Mouse (Mus musculus): ENCODE measurements at regions not wholly inside any gene's neighbourhood (a gene's known extent, or its start where the extent isn't known, plus 50 kb on each side); places are given as distances from the start of the nearest gene placed in this dataset.

DNA sequence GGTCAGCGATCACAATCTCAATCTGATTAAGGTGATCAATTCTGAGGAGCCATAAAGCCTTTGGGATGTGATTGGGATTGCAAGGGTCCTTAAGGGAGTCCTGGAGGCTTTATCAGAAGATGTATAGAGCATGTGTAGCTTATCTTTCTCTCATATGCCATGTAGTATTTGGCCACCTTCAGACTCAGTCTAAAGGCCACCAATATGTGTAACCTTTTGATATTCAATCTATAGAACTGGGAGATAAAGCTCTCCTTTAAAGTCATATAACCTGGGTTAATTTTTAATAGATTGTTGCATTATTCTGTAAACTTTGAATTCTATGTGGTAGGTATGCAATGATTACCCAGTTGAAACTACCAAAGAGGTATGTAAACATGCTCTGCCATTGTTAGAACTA lies 314.1 kb downstream of the Cdh11 start:
- Histone ChIP-seq H3K9me3 (ENCODE audit: control insufficient read depth, low read length) (no peaks in the 10 kb centered on the region), H3K9ac (ENCODE audit: low read depth, low read length) (no peak overlapping the region), H3K36me3 (ENCODE audit: control insufficient read depth, insufficient read depth, low read length) (no peaks in the 10 kb centered on the region), H3K4me3 (ENCODE audit: low read length) (no peak overlapping the region), H3K27ac (ENCODE audit: low read length) (no peak overlapping the region), H3K4me1 (ENCODE audit: control insufficient read depth, insufficient read depth, low read length) (no peaks in the 10 kb centered on the region), H3K4me2 (ENCODE audit: low read depth, low read length) (no peak overlapping the region), H3K27me3 (replicated peaks; ENCODE audit: control insufficient read depth, insufficient read depth, low read length) (no peaks in the 10 kb centered on the region)
- WGBS = 85% methylated on average over 1 of the region's 1 CpGs
- ATAC-seq = peak; percentile 79

DNA sequence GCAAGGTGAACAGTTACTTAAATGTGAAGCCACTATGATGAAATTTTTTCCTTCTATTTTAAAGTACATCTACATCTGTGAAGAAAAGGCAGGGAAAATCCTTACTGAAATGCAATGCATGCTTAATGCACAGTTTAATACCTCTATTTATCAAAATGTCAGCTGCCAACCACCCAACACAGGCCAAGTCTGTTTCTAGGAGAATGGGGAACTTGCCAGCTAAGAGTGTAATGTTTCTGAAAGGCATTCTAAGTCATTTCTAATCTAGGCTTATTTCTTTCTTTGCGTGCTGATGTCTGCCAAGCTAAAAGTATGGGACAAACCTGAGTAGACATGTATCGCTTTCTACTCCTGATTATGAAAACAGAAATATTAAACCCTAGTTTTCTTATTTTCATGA lies 322.8 kb downstream of the Cdh11 start:
- Histone ChIP-seq H3K4me1 (ENCODE audit: control insufficient read depth, insufficient read depth, low read length) (no peaks in the 10 kb centered on the region), H3K36me3 (ENCODE audit: control insufficient read depth, insufficient read depth, low read length) (no peaks in the 10 kb centered on the region), H3K4me2 (ENCODE audit: low read depth, low read length) (no peak overlapping the region), H3K27me3 (replicated peaks; ENCODE audit: control insufficient read depth, insufficient read depth, low read length) (no peaks in the 10 kb centered on the region), H3K4me3 (ENCODE audit: low read length) (no peak overlapping the region), H3K27ac (ENCODE audit: low read length) (no peak overlapping the region), H3K9ac (ENCODE audit: low read depth, low read length) (no peak overlapping the region), H3K9me3 (ENCODE audit: control insufficient read depth, low read length) (no peaks in the 10 kb centered on the region)
- 94% methylated on average over 2 of the region's 2 CpGs for WGBS
- ATAC-seq = no peak

DNA sequence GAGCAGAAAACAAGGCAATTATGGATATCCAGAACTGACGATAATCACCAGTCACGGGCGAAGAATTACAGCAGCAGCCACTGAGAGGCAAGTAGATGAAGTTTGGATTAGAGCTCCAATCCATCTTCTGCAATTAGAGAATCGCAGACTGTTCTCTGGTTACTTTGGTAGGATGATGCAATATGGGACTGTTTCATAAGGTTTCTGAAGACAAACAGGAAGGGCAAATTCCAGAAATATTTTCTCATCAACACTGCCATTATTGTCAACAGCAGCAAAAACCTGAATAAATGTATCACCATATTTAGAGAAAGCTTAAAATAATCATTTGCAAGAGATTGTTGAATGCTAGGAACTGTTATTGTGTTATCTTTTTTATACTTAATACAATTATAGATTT lies 342.4 kb downstream of the Cdh11 start:
- Histone ChIP-seq H3K27me3 (replicated peaks; ENCODE audit: control insufficient read depth, insufficient read depth, low read length) (no peaks in the 10 kb centered on the region), H3K27ac (ENCODE audit: low read length) (no peak overlapping the region), H3K9me3 (ENCODE audit: control insufficient read depth, low read length) (no peaks in the 10 kb centered on the region), H3K4me2 (ENCODE audit: low read depth, low read length) (no peak overlapping the region), H3K9ac (ENCODE audit: low read depth, low read length) (no peak overlapping the region), H3K36me3 (ENCODE audit: control insufficient read depth, insufficient read depth, low read length) (no peaks in the 10 kb centered on the region), H3K4me1 (ENCODE audit: control insufficient read depth, insufficient read depth, low read length) (no peaks in the 10 kb centered on the region), H3K4me3 (ENCODE audit: low read length) (no peak overlapping the region)
- 76% methylated on average over 4 of the region's 4 CpGs for WGBS
- ATAC-seq = no peak

- H3K9ac ChIP-seq (ENCODE audit: low read depth, low read length) = no peak overlapping the region
- no peaks in the 10 kb centered on the region for H3K27me3 ChIP-seq (replicated peaks; ENCODE audit: control insufficient read depth, insufficient read depth, low read length)
- ATAC-seq = no peak
- H3K9me3 ChIP-seq (ENCODE audit: control insufficient read depth, low read length) = no peaks in the 10 kb centered on the region
- H3K27ac ChIP-seq (ENCODE audit: low read length) = no peak overlapping the region
- H3K4me1 ChIP-seq (ENCODE audit: control insufficient read depth, insufficient read depth, low read length) = no peaks in the 10 kb centered on the region
- no peak overlapping the region for H3K4me3 ChIP-seq (ENCODE audit: low read length)
- WGBS = 62% methylated on average over 2 of the region's 2 CpGs
- no peak overlapping the region for H3K4me2 ChIP-seq (ENCODE audit: low read depth, low read length)
- H3K36me3 ChIP-seq (ENCODE audit: control insufficient read depth, insufficient read depth, low read length) = no peaks in the 10 kb centered on the region
Measured at GRCm38 (mm10) chr8:102421828-102422227, 363.6 kb downstream of the Cdh11 start.

DNA sequence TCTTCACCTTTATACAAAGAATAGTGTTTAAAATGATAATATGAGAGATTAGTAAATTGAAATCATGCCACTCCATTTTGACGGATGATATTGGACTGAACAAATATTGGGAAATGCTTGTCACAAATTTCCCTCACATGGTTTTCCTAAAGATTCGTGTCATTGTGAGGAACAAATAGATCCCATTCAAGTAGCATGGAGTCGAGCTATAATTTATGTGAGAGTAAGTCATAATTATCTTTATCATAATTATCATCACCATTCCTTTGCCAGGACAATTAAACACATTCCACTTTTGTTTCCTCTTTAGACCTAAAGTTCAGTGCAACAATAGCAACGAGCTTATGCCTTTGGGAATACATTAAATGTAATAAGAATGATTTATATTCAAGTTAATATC lies 370.5 kb downstream of the Cdh11 start:
- Histone ChIP-seq H3K9me3 (ENCODE audit: control insufficient read depth, low read length) (no peaks in the 10 kb centered on the region), H3K4me1 (ENCODE audit: control insufficient read depth, insufficient read depth, low read length) (no peaks in the 10 kb centered on the region), H3K9ac (ENCODE audit: low read depth, low read length) (no peak overlapping the region), H3K27ac (ENCODE audit: low read length) (no peak overlapping the region), H3K36me3 (ENCODE audit: control insufficient read depth, insufficient read depth, low read length) (no peaks in the 10 kb centered on the region), H3K4me2 (ENCODE audit: low read depth, low read length) (no peak overlapping the region), H3K27me3 (replicated peaks; ENCODE audit: control insufficient read depth, insufficient read depth, low read length) (no peaks in the 10 kb centered on the region), H3K4me3 (ENCODE audit: low read length) (no peak overlapping the region)
- WGBS = 76% methylated on average over 4 of the region's 4 CpGs
- ATAC-seq = no peak

DNA sequence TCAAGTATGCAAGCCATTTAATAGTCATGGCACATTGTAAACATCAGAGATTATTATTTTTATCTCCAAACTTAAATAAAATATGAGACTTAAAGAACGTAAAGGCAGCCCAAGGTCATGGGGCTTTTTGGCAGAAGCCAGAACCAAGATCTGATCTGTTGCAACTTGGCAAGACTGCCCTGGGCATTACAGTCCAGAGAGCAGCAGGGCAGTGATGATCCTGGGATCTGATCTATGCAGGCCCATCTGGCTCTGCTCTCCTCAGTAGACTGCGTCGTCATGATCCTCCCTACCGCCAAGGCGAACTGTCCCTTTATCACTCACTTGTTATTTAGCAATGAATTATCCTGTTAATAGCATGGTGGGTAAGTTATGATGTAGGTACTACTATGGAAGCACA lies 372.0 kb downstream of the Cdh11 start:
- Histone ChIP-seq H3K9ac (ENCODE audit: low read depth, low read length) (no peak overlapping the region), H3K4me2 (ENCODE audit: low read depth, low read length) (no peak overlapping the region), H3K27me3 (replicated peaks; ENCODE audit: control insufficient read depth, insufficient read depth, low read length) (no peaks in the 10 kb centered on the region), H3K9me3 (ENCODE audit: control insufficient read depth, low read length) (no peaks in the 10 kb centered on the region), H3K4me3 (ENCODE audit: low read length) (no peak overlapping the region), H3K36me3 (ENCODE audit: control insufficient read depth, insufficient read depth, low read length) (no peaks in the 10 kb centered on the region), H3K27ac (ENCODE audit: low read length) (no peak overlapping the region), H3K4me1 (ENCODE audit: control insufficient read depth, insufficient read depth, low read length) (no peaks in the 10 kb centered on the region)
- ATAC-seq = no peak
- WGBS = 92% methylated on average over 5 of the region's 5 CpGs

GRCm38 (mm10) chr8:102387591-102387990 lies 397.9 kb downstream of the Cdh11 start:
- Histone ChIP-seq H3K4me1 (ENCODE audit: control insufficient read depth, insufficient read depth, low read length) (no peaks in the 10 kb centered on the region), H3K4me2 (ENCODE audit: low read depth, low read length) (no peak overlapping the region), H3K27me3 (replicated peaks; ENCODE audit: control insufficient read depth, insufficient read depth, low read length) (no peaks in the 10 kb centered on the region), H3K9ac (ENCODE audit: low read depth, low read length) (no peak overlapping the region), H3K27ac (ENCODE audit: low read length) (no peak overlapping the region), H3K9me3 (ENCODE audit: control insufficient read depth, low read length) (no peaks in the 10 kb centered on the region), H3K36me3 (ENCODE audit: control insufficient read depth, insufficient read depth, low read length) (no peaks in the 10 kb centered on the region), H3K4me3 (ENCODE audit: low read length) (no peak overlapping the region)
- ATAC-seq = no peak
- 73% methylated on average over 4 of the region's 4 CpGs for WGBS

DNA sequence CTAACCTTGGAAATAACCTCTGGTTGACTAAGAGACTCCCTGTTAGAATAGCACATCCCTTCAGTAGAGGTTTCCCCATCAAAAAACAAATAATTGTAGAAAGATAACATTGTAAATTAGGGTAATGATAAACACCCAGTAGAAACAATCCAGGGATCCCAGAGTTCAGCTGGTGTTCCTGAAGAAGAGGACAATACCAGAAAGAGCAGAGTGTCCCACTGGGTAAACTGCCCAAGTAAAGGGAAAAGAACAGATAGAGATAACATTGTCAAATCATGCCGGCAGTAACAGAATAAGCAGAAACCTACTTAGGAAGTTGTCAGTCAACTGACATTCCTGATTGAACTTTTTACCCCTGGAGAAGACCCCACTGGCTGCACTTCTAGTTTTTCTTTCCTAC lies 440.1 kb downstream of the Cdh11 start:
- Histone ChIP-seq H3K4me2 (ENCODE audit: low read depth, low read length) (no peak overlapping the region), H3K4me1 (ENCODE audit: control insufficient read depth, insufficient read depth, low read length) (no peaks in the 10 kb centered on the region), H3K27ac (ENCODE audit: low read length) (no peak overlapping the region), H3K4me3 (ENCODE audit: low read length) (no peak overlapping the region), H3K9ac (ENCODE audit: low read depth, low read length) (no peak overlapping the region), H3K36me3 (ENCODE audit: control insufficient read depth, insufficient read depth, low read length) (no peaks in the 10 kb centered on the region), H3K9me3 (ENCODE audit: control insufficient read depth, low read length) (no peaks in the 10 kb centered on the region), H3K27me3 (replicated peaks; ENCODE audit: control insufficient read depth, insufficient read depth, low read length) (no peaks in the 10 kb centered on the region)
- ATAC-seq = no peak
- WGBS = 46% methylated on average over 1 of the region's 1 CpGs

DNA sequence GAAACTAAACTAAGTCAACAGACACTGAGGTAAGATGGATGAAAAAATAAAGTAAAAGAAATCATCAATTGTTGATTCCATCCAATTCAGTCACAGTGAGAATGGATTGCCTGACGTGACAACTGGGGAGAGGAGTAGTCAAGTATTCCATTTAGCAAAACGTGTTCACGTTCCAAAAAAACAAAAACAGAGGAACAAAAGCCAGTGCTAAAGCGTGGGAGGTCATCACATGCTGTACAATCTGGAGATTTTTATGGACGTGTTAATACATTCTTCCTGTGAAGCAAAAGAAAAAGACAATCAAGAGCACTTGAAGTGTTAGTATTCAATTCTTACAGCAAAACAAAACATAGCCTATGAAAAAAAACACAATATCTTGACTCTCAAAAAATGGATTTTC lies 452.9 kb downstream of the Cdh11 start:
- ATAC-seq = no peak
- H3K4me1 ChIP-seq (ENCODE audit: control insufficient read depth, insufficient read depth, low read length) = no peaks in the 10 kb centered on the region

GRCm38 (mm10) chr8:102331151-102331550 lies 454.3 kb downstream of the Cdh11 start:
- Histone ChIP-seq H3K4me1 (ENCODE audit: control insufficient read depth, insufficient read depth, low read length) (no peaks in the 10 kb centered on the region), H3K4me3 (ENCODE audit: low read length) (no peak overlapping the region), H3K27ac (ENCODE audit: low read length) (no peak overlapping the region), H3K36me3 (ENCODE audit: control insufficient read depth, insufficient read depth, low read length) (no peaks in the 10 kb centered on the region), H3K9me3 (ENCODE audit: control insufficient read depth, low read length) (no peaks in the 10 kb centered on the region), H3K27me3 (replicated peaks; ENCODE audit: control insufficient read depth, insufficient read depth, low read length) (no peaks in the 10 kb centered on the region), H3K4me2 (ENCODE audit: low read depth, low read length) (no peak overlapping the region), H3K9ac (ENCODE audit: low read depth, low read length) (no peak overlapping the region)
- WGBS = 84% methylated on average over 4 of the region's 4 CpGs
- no peak for ATAC-seq

More for the DNA sequence above, 452.9 kb downstream of the Cdh11 start:
- no peak overlapping the region for H3K9ac ChIP-seq (ENCODE audit: low read depth, low read length)
- H3K9me3 ChIP-seq (ENCODE audit: control insufficient read depth, low read length) = no peaks in the 10 kb centered on the region
- no peaks in the 10 kb centered on the region for H3K27me3 ChIP-seq (replicated peaks; ENCODE audit: control insufficient read depth, insufficient read depth, low read length)
- no peak overlapping the region for H3K4me2 ChIP-seq (ENCODE audit: low read depth, low read length)
- WGBS = 69% methylated on average over 5 of the region's 5 CpGs
- H3K4me3 ChIP-seq (ENCODE audit: low read length) = no peak overlapping the region
- no peak overlapping the region for H3K27ac ChIP-seq (ENCODE audit: low read length)
- no peaks in the 10 kb centered on the region for H3K36me3 ChIP-seq (ENCODE audit: control insufficient read depth, insufficient read depth, low read length)
